Mouse (Mus musculus): Measurements from ENCODE around the gene Xpo4.

- TF ChIP-seq GATA1 (IDR thresholded peaks at IDR 0.05; ENCODE audit: low read length) (no peak), TAL1 (IDR thresholded peaks at IDR 0.05; ENCODE audit: low read length) (no peak)
These were observed 57.7 kb downstream of the Xpo4 start for GRCm38 (mm10) chr14:57607500-57607899.

Data from erythroblast, embryonic 14.5 days (primary cell).